Mouse (Mus musculus) neural tube, embryonic 14.5 days (tissue): ENCODE data around the gene Ggct. TPM values are rescaled to one million over a fixed set of nuclear protein-coding genes. Genes with fewer than 3 reads are reported as not detected.

Experiments used
- ATAC-seq: fragments of 200-750 bp; cut with Nextera tagmentation; 2 replicates; pipeline ENCODE4 v1.8.0; 2017; ENCODE audit warnings: low read depth, mild to moderate bottlenecking, moderate TSS enrichment, moderate library complexity
- H3K27ac ChIP-seq: fragments of 300-500 bp; sonication (generic); 2 replicates; pipeline ENCODE4 v1.5.1; 2014; ENCODE audit warnings: low read depth, mild to moderate bottlenecking, control low read depth, low read length, moderate library complexity, mixed read lengths
- H3K27me3 ChIP-seq: fragments of 300-500 bp; sonication (generic); 2 replicates; pipeline ENCODE4 v1.6.1; 2014; ENCODE audit warnings: low read length; ENCODE audit not compliant: control insufficient read depth, insufficient read depth
- H3K36me3 ChIP-seq: fragments of 300-500 bp; sonication (generic); 2 replicates; pipeline ENCODE4 v1.6.1; 2014; ENCODE audit warnings: low read length, mixed read lengths; ENCODE audit not compliant: control insufficient read depth, insufficient read depth
- H3K4me1 ChIP-seq: fragments of 300-500 bp; sonication (generic); 2 replicates; pipeline ENCODE4 v1.6.1; 2014; ENCODE audit warnings: low read length; ENCODE audit not compliant: control insufficient read depth, insufficient read depth
- H3K4me2 ChIP-seq: fragments of 300-500 bp; sonication (generic); 2 replicates; pipeline ENCODE4 v1.6.1; 2014; ENCODE audit warnings: mild to moderate bottlenecking, low read depth, low read length, control low read depth
- H3K4me3 ChIP-seq: fragments of 300-500 bp; sonication (generic); 2 replicates; pipeline ENCODE4 v1.5.1; 2014; ENCODE audit warnings: low read depth, low read length, control low read depth, mixed read lengths
- H3K9ac ChIP-seq: fragments of 300-500 bp; sonication (generic); replicated peaks from 2 replicates; pipeline ENCODE4 v1.6.1; 2014; ENCODE audit warnings: low read depth, mild to moderate bottlenecking, control low read depth, low read length, mixed read lengths
- H3K9me3 ChIP-seq: fragments of 300-500 bp; sonication (generic); 2 replicates; pipeline ENCODE4 v1.6.1; 2016; ENCODE audit warnings: low read length; ENCODE audit not compliant: control insufficient read depth
- WGBS: fragments of 180-500 bp; shearing (Covaris S2); extraction: QIAGEN DNeasy Blood & Tissue Kit; methylation state at CpG from one replicate; pipeline ENCODE4 v1.1.7; 2014; 5-methylcytosine and 5-hydroxymethylcytosine counted together
- polyA plus RNA-seq: library from polyadenylated mRNA; unstranded; fragments of >200 nt; fragmentation: Nextera tagmentation; extraction: Ambion mirVana; gene quantifications from 2 replicates; pipeline ENCODE4 v1.2.1, GENCODE M21; 2014

Gene Ggct
- polyA plus RNA-seq, 1 experiment from 2014 or later: 19.0 TPM

DNA sequence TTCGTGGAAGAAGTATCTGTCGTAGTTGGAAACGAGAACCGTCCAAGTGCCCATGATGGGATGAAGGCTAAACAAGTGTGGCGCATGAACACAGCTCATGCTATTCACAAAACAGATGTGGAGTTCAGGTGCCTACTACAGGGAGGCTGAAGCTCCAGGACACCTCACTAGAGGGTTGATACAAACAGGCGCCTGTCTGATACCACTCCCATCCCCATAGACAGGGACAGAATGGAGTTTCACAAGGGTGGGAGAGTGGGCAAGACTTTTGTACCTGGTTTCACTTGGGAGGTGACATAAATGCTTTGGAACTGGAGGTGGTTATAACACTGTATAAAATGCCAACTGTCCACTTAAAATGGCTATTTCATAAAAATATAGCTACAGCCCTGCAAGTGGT is 13.3 kb downstream of the Ggct start:
- Histone ChIP-seq H3K4me2 (no peak overlapping the region), H3K4me3 (no peak overlapping the region), H3K9me3 (no peaks in the 10 kb centered on the region), H3K4me1 (no peaks in the 10 kb centered on the region), H3K27ac (no peak overlapping the region), H3K9ac (no peak overlapping the region), H3K27me3 (no peaks in the 10 kb centered on the region), H3K36me3 (no peaks in the 10 kb centered on the region)
- ATAC-seq: no peak
- WGBS: 98% methylated on average over 6 of the region's 6 CpGs

GRCm38 (mm10) chr6:54975616-54976015 is 17.1 kb downstream of the Ggct start:
- Histone ChIP-seq H3K9me3 (no peaks in the 10 kb centered on the region), H3K4me3 (no peak overlapping the region), H3K27me3 (no peaks in the 10 kb centered on the region), H3K27ac (no peak overlapping the region), H3K9ac (no peak overlapping the region), H3K36me3 (no peaks in the 10 kb centered on the region), H3K4me2 (no peak overlapping the region), H3K4me1 (no peaks in the 10 kb centered on the region)
- no peak for ATAC-seq
- 80% methylated on average over 1 of the region's 1 CpGs for WGBS

GRCm38 (mm10) chr6:54974501-54974900 is 18.2 kb downstream of the Ggct start:
- Histone ChIP-seq H3K36me3 (no peaks in the 10 kb centered on the region), H3K9ac (no peak overlapping the region), H3K27me3 (no peaks in the 10 kb centered on the region), H3K27ac (no peak overlapping the region), H3K4me3 (no peak overlapping the region), H3K4me1 (no peaks in the 10 kb centered on the region), H3K4me2 (no peak overlapping the region), H3K9me3 (no peaks in the 10 kb centered on the region)
- 70% methylated on average over 5 of the region's 5 CpGs for WGBS
- no peak for ATAC-seq

GRCm38 (mm10) chr6:54972929-54973211 is 19.9 kb downstream of the Ggct start:
- Histone ChIP-seq H3K4me3 (peak overlapping the region; percentile 58; the same call in 1 of the 2 replicates), H3K27ac (no peak overlapping the region), H3K27me3 (no peaks in the 10 kb centered on the region), H3K4me1 (no peaks in the 10 kb centered on the region), H3K36me3 (no peaks in the 10 kb centered on the region), H3K9me3 (no peaks in the 10 kb centered on the region), H3K9ac (no peak overlapping the region), H3K4me2 (peak overlapping the region; percentile 87)
- 14% methylated on average over 5 of the region's 5 CpGs for WGBS
- ATAC-seq: no peak

DNA sequence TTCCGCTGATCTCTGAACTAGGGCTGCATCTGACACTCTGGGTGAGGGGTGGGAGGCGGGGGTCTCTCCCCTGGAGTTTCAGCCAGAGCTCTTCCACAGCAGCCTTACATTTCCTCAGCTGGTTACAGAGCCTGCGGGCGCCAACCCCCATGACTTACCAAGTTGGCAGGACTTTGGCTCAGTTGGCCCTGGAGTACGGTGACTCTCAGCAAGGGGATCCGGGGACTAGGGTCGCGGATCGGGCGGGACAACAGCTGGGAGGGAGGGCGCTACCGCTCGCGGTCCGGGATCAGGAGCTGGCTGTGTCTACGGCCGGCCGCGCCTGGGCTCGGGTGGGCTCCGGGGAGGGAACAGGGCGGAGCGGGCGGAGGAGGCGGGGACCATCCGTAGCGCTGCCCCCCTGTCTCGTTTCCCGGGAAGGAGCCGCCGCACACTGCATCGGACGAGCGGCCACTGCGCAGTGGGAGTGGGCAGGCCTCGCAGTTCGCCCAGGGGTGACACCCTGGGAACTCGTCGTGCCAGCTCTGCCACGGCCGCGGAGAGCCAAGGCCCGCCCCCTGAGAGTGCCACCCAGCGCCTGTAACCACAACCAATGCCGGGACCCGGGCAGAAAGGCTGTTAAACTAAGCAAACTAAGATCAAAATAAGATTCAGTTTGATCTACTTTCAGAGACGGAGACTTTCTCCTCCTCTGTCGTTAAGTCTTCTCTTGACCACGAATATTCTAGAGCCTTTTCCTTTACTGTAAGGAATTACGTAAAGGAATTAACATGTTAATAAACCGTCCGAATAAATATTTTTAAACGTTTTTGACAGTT is 20.4 kb downstream of the Ggct start, which contains the start of gene Nod1:
Nod1 (minus strand) TSS at position 502 of the 818 bp plus-strand sequence.
- peak within 1 kb of the TSS; percentile 87 for H3K4me2 ChIP-seq
- no peaks in the 10 kb centered on the region for H3K36me3 ChIP-seq
- no peaks in the 10 kb centered on the region for H3K9me3 ChIP-seq
- peak within 1 kb of the TSS; percentile 58 for H3K4me3 ChIP-seq
- no peaks in the 10 kb centered on the region for H3K4me1 ChIP-seq
- peak within 1 kb of the TSS; percentile 57 for H3K27ac ChIP-seq
- WGBS: 2% methylated on average over 46 of the region's 53 CpGs
- peak; percentile 93 for ATAC-seq
- peak within 1 kb of the TSS; percentile 17 for H3K9ac ChIP-seq
- H3K27me3 ChIP-seq: no peaks in the 10 kb centered on the region

DNA sequence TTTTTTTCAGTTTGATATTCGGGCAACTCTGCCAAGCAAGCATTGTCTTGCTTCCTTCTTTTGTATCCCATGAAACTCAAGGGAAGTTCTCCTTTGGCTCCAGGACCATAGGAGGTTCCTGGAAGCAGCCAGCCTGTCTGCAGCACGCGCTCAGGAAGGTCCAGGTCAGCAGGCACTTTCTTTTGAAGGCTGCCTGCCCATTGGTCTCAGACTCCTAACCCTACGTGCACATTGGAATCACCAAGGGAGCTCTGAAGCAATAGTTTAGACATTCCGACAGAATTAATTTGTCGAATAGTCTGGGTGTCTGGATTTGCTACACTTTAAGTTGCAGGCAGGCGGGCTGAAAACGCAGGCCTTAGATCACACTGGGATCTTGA is 21.0 kb downstream of the Ggct start:
- H3K27ac ChIP-seq: no peak overlapping the region
- H3K4me3 ChIP-seq: peak overlapping the region; percentile 58
- H3K9ac ChIP-seq: peak overlapping the region; percentile 17
- no peaks in the 10 kb centered on the region for H3K9me3 ChIP-seq
- no peaks in the 10 kb centered on the region for H3K27me3 ChIP-seq
- 18% methylated on average over 8 of the region's 8 CpGs for WGBS
- H3K4me2 ChIP-seq: peak overlapping the region; percentile 87
- H3K4me1 ChIP-seq: no peaks in the 10 kb centered on the region
- no peaks in the 10 kb centered on the region for H3K36me3 ChIP-seq
- 0 out of 2 replicates have a peak, but pooled peaks have one; percentile 5 for ATAC-seq

- Histone ChIP-seq H3K36me3 (no peaks in the 10 kb centered on the region), H3K9ac (no peak overlapping the region), H3K27me3 (no peaks in the 10 kb centered on the region), H3K9me3 (no peaks in the 10 kb centered on the region), H3K4me2 (no peak overlapping the region), H3K4me1 (no peaks in the 10 kb centered on the region), H3K27ac (no peak overlapping the region), H3K4me3 (no peak overlapping the region)
- no peak for ATAC-seq
- WGBS: 70% methylated on average over 9 of the region's 9 CpGs
These were observed 22.2 kb downstream of the Ggct start for GRCm38 (mm10) chr6:54970506-54970905.

DNA sequence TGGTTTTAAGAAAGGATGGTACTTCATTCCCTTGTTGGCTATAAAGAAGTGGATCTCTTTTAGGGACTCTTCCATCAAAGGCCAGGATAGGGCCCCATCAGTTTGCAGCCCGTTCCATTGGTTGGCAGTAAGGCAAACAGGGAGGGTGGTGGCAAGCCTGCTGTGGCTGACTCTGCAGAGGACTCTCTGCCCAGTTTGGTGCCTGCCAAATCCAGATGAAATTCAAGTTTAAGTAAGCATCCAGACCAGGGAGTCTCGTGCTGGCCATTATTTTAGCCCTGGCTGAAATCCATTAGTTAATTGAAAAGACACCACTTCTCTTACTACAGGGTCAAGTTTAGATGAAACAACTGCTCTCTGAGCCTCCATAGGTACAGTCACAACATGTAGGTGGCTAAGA is 22.9 kb downstream of the Ggct start:
- no peak overlapping the region for H3K9ac ChIP-seq
- no peaks in the 10 kb centered on the region for H3K36me3 ChIP-seq
- H3K27ac ChIP-seq: no peak overlapping the region
- WGBS: 61% methylated on average over 2 of the region's 2 CpGs
- H3K9me3 ChIP-seq: no peaks in the 10 kb centered on the region
- no peak overlapping the region for H3K4me2 ChIP-seq
- no peak for ATAC-seq
- no peak overlapping the region for H3K4me3 ChIP-seq
- no peaks in the 10 kb centered on the region for H3K4me1 ChIP-seq
- H3K27me3 ChIP-seq: no peaks in the 10 kb centered on the region

DNA sequence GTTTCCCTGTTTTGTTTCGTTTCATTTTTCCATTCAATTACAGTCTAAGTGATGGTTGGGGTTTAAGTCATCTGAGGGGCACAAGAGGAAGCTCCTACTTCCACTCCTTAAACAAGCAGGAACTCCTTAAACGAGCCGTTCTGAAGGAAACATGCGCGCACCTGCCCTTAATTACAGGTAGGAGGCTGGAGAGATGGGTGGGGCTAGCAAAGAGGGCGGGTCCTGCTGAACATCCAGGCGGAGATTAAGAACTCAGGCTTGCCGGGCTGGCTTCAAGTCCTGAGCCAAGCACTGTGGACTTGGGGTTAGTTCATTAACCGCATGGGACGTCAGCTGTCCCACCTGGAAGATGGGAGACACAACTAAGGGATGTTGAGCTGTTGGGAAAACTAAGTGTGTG is 25.2 kb downstream of the Ggct start:
- no peak for ATAC-seq
- Histone ChIP-seq H3K4me2 (no peak overlapping the region), H3K27me3 (no peaks in the 10 kb centered on the region), H3K27ac (no peak overlapping the region), H3K4me1 (no peaks in the 10 kb centered on the region), H3K9me3 (no peaks in the 10 kb centered on the region), H3K36me3 (no peaks in the 10 kb centered on the region), H3K9ac (no peak overlapping the region), H3K4me3 (no peak overlapping the region)
- 40% methylated on average over 10 of the region's 10 CpGs for WGBS
